Mouse (Mus musculus) ES-Bruce4 (cell line): ENCODE results near the gene Cpsf2. TPM values are rescaled to one million over a fixed set of nuclear protein-coding genes. Genes with fewer than 3 reads are reported as not detected.
"Not testable (repeated sequence)": the region's sequence is repeated elsewhere in the genome, so short reads cannot be mapped to it uniquely, and the experiment has no call there.

Experiments
- H3K27ac ChIP-seq: 2 replicates; pipeline ENCODE4 v1.5.1; 2012; ENCODE audit warnings: low read length, inconsistent platforms; ENCODE audit not compliant: insufficient read depth
- H3K27me3 ChIP-seq: 2 replicates; pipeline ENCODE4 v1.6.1; 2012; ENCODE audit warnings: mild to moderate bottlenecking, low read length, inconsistent platforms; ENCODE audit not compliant: control insufficient read depth, poor library complexity, insufficient read depth, severe bottlenecking
- H3K36me3 ChIP-seq: 2 replicates; pipeline ENCODE4 v1.6.1; 2012; ENCODE audit warnings: inconsistent platforms, mild to moderate bottlenecking, low read length, moderate library complexity; ENCODE audit not compliant: control insufficient read depth, poor library complexity, insufficient read depth, severe bottlenecking
- H3K4me1 ChIP-seq: one replicate; pipeline ENCODE4 v1.8.1; 2011; ENCODE audit warnings: low read length; ENCODE audit not compliant: control insufficient read depth, insufficient read depth
- H3K4me3 ChIP-seq: 2 replicates; pipeline ENCODE4 v1.5.1; 2011; ENCODE audit warnings: low read depth, mild to moderate bottlenecking, low read length
- H3K9ac ChIP-seq: 2 replicates; pipeline ENCODE4 v1.6.1; 2012; ENCODE audit warnings: low read depth, mild to moderate bottlenecking, inconsistent platforms; ENCODE audit not compliant: poor library complexity, severe bottlenecking
- H3K9me3 ChIP-seq: replicated peaks from 2 replicates; pipeline ENCODE4 v1.6.1; 2012; ENCODE audit warnings: mild to moderate bottlenecking, low read length, inconsistent platforms; ENCODE audit not compliant: control insufficient read depth, poor library complexity, insufficient read depth, severe bottlenecking
- CTCF ChIP-seq: IDR thresholded peaks from one replicate; pipeline ENCODE4 v1.8.1; 2011; ENCODE audit warnings: low read depth, low read length
- EP300 ChIP-seq: IDR thresholded peaks from 2 replicates; pipeline ENCODE4 v1.6.1; 2011; ENCODE audit warnings: low read depth, low read length; ENCODE audit not compliant: insufficient read depth
- POLR2A ChIP-seq: IDR thresholded peaks from one replicate; pipeline ENCODE4 v1.8.1; 2011; ENCODE audit warnings: low read length; ENCODE audit not compliant: insufficient read depth
- polyA plus RNA-seq: library from polyadenylated mRNA; stranded (reverse); fragments of >200 nt; gene quantifications from 2 replicates; pipeline ENCODE4 v1.2.4, GENCODE M21; 2011; ENCODE audit warnings: low read depth; ENCODE audit not compliant: missing spikeins, insufficient read depth, insufficient read length

The Cpsf2 gene
- polyA plus RNA-seq, 1 experiment, result 39.1 TPM

DNA sequence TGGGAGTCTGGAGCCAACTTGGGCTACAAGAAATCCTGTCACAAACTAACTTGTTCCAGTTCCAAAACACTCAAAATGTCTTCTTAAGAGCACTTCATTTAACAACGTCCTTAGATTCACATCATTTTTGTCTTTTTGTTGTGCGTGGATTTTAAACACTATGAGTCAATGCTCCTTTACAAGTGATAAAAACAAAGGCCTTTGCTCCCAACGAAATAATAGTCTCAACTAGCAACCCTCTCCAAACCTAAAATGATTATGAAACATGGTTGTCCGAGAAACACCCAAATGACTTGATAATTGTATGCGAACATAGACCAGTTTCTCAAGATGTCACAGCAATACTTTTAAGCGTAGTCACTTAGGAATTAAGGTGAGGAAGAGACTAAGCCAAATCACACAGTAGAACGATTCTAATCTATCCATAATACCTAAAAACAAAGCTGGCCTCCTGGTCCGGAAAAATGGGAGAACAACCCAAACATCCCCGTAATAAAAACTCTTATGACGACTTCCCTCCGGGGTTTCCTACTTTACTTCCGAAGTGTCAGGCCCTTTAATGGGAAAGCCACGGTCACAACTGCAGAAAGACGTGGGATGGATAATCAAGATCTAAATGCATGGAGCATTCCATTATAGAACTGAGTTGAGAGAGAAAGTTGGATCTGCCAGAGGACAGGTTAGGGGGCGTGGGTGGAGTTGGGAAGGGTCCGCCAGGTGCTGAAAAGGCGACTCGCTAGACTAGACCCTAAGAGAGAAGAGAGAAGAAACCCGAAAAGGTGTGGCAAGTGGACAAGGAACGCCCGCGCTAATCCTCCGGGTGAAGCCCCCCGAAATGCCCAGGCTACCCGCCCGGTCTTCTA is 18.5 kb upstream of the Cpsf2 start:
- Histone ChIP-seq H3K27ac (no peak overlapping the region), H3K4me3 (peak overlapping the region; percentile 82), H3K9me3 (no peaks in the 10 kb centered on the region), H3K4me1 (peaks cover 1% of the 10 kb centered on the region), H3K9ac (peak overlapping the region; percentile 90), H3K36me3 (no peaks in the 10 kb centered on the region), H3K27me3 (no peaks in the 10 kb centered on the region)
- TF ChIP-seq EP300 (no peak), CTCF (no peak), POLR2A (no peak)

DNA sequence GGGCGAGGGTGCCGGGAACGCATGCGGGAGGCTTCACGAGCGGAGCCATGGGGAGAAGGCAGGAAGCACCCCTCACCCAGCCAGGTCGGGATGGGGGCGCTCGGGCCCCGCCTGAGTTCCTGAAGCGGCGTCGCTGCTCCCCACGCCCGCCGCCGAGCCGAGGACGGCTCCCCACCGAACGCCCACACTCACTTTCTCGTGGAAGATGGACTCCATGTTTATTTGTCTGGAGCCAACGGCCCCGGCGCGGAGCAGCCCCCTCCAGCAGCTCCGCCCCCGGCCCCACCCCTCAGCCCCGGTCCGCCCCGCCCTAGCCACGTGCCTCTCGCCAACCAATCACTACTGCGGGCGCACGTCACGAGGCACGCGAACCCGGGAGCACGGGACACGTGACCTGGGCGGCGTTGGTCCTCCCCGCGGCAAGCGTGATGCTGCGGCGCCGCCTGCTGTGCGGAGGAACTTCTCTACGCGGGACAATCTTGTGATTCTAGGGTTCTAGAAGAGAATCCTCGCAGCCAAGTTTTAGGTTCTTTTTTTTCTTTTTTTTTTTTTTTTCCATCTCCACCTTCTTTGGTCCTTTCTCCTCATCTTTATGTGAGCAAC is 17.7 kb upstream of the Cpsf2 start, which contains the start of gene Atxn3:
Atxn3 (minus strand) TSS at position 305 of the 603 bp plus-strand sequence.
- Histone ChIP-seq H3K4me1 (peaks cover 1% of the 10 kb centered on the region), H3K9ac (peak within 1 kb of the TSS; percentile 90), H3K27me3 (no peaks in the 10 kb centered on the region), H3K27ac (no peak within 1 kb of the TSS), H3K4me3 (peak within 1 kb of the TSS; percentile 82), H3K36me3 (no peaks in the 10 kb centered on the region), H3K9me3 (no peaks in the 10 kb centered on the region)
- TF ChIP-seq EP300, result peak; percentile 57; the same call in 1 of the 2 replicates
- TF ChIP-seq POLR2A, result no peak
- TF ChIP-seq CTCF, result peak; percentile 62

DNA sequence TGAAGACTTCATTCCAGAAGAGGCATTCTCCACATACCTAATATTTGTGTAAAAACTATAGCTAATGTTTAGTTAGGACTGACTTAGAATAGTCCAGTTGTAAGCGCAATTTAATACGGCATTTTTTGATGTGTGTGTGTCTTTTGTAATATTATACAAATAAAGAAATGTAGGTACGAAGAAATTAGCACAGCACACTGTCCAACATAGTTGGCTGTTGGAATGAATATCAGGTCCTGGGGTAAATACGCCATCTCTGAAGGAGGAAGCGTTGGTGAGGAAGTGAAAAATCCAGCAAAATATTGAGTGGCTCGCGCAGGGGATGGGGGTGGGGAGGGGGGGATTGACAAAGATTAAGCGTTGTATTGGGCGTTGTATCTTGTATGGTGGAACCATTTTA is 17.2 kb upstream of the Cpsf2 start:
- Histone ChIP-seq H3K9me3 (no peaks in the 10 kb centered on the region), H3K27me3 (no peaks in the 10 kb centered on the region), H3K4me3 (peak overlapping the region; percentile 51), H3K4me1 (peaks cover 1% of the 10 kb centered on the region), H3K9ac (peak overlapping the region; percentile 69), H3K27ac (no peak overlapping the region), H3K36me3 (no peaks in the 10 kb centered on the region)
- TF ChIP-seq EP300 (no peak), CTCF (no peak), POLR2A (no peak)

DNA sequence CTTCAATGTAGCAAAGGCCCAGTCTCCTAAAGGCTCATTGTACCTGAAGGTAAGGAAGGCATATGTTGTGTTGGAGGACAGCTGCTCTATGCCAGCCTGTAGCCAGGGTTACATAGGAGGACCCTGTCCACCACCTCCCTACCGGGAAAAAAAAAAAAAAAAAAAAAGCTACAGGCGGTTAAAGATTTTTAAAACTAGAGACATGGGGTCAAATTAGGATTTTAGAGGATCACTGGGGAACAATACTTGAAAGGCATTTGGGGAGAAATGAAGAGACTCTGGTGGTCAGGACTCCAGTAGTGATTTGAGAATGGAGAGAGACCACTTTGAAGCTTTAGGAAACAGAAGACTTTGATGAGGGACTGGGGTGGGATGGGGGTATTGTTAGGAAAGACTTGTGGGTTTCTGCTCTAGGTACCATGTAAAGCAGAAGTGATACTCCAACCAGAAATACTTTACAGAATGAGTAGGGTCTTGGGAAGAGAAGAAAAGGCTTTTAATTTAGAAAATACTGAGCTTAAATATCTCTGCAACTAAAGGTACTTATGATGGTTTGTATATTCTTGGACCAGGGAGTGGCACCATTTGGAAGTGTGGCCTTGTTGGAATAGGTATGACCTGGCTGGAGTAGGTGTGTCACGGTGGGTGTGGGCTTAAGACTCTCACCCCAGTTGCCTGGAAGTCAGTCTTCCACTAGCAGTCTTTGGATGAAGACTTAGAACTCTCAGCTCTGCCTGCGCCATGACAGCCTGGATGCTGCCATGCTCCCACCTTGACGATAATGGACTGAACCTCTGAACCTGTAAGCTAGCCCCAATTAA is 16.6 kb upstream of the Cpsf2 start:
- H3K27me3 ChIP-seq, H3K36me3 ChIP-seq, H3K4me1 ChIP-seq, H3K27ac ChIP-seq, H3K9me3 ChIP-seq: not testable (repeated sequence)
- peak overlapping the region; percentile 69 for H3K9ac ChIP-seq
- H3K4me3 ChIP-seq, result peak overlapping the region; percentile 51

DNA sequence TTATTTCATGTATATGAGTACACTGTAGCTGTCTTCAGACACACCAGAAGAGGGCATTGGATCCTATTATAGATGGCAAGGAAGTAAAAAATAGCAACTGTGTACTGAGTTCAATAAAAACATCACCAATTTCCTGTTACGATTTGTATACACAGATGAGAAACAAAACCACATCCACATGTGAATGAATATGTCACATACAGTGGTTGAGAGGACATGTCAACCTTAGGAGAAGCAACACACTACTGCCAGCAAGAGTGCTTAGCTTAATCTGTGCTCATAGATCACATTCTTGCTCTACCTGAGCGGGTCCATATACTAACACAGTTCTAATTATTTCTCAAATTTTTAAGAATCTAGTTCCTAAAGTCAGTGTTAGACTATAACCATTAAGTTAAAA is 4.5 kb upstream of the Cpsf2 start:
- Histone ChIP-seq H3K4me3 (no peak overlapping the region), H3K27me3 (no peaks in the 10 kb centered on the region), H3K27ac (no peak overlapping the region), H3K9ac (no peak overlapping the region), H3K4me1 (no peaks in the 10 kb centered on the region), H3K9me3 (no peaks in the 10 kb centered on the region), H3K36me3 (peaks cover 12% of the 10 kb centered on the region)
- TF ChIP-seq POLR2A, result no peak
- TF ChIP-seq CTCF, result no peak
- TF ChIP-seq EP300, result no peak
